Mouse (Mus musculus): Measurements from ENCODE around the gene Aldh1a7.
A peak's percentile ranks its signal among the peaks of the same experiment; 100 is the strongest.
"Not testable (repeated sequence)": the region's sequence is repeated elsewhere in the genome, so short reads cannot be mapped to it uniquely, and the experiment has no call there.

Aldh1a7 gene

GRCm38 (mm10) chr19:20727381-20727780, at the start of gene Aldh1a7:
Aldh1a7 (minus strand) TSS chr19:20727562.
- DNase-seq (ENCODE audit: low spot score): peak; percentile 3

DNA sequence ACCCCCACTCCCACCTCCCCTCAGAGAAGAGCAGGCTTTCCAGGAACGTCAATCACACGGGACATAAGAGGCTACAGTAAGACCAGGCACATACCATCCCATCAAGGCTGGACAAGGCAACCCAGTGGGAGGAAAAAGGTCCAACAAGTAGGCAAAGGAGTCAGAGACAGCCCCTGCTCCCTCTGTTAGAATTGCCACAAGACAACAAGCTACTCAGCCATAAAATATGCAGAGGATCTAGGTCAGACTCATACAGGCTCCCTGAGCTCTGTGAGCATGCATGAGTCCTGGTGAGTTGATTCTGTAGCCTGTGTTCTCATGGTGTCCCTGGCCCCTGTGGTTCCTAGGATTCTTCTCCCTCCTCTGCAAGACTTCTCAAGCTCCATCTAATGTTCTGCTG, 48.3 kb upstream of the Aldh1a7 start:
- no peak for DNase-seq (ENCODE audit: low spot score)

GRCm38 (mm10) chr19:20773941-20774340, 46.6 kb upstream of the Aldh1a7 start:
- no peak for DNase-seq (ENCODE audit: low spot score)

DNA sequence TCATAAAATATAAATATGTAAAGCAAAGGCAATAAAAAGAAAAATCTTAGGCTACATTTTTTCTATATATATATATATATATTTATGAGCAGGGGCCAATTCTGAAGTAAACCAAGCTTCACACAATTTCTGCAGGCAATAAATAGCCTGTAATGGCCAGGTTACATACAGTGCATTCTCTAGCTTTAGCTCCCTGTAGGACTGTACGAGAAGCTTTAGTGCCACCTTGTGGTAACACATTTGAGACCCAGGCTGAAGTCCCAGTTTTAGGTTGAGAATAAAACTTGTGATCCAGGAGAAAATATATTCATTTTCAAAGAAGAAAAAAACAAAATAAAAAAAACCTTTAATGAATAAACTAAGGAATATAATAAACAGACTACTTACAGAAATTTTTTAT, 36.9 kb upstream of the Aldh1a7 start:
- DNase-seq (ENCODE audit: low spot score): no peak

DNA sequence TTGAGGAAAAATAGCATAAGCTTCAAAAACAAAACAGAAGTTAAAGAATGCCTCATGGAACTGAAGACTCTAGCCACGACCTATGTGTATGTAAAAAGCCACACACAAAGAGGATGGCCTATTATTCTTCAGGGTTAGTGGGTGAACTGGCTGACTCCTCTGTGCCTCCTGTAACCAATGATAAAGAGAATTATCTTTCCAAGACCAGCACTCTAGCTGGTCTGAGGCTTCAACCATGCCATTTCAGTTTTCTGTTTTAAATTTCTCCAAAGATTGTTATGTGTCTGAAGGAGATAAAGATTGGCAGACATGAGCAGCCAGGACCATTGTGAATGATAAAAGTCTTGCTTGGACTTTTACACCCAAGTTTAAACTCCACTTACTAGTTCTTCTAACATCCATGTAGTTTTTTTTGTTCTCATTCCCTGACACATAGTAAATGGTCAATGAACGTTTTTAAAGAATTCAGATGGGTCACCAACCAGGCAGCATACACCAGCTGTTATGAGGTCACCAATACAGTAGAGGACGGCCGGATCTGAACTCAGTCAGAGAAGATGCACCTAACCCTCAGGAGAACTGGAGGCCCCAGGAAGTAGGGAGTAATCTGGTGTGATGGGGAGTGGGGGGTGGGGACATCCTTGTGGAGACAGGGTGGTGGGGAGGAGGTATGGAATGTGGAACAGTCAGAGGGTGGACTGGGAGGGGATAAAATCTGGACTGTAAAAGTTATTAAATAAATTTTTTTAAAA, 34.5 kb upstream of the Aldh1a7 start:
- DNase-seq (ENCODE audit: low spot score): no peak

GRCm38 (mm10) chr19:20761119-20761518, 33.8 kb upstream of the Aldh1a7 start:
- no peak for DNase-seq (ENCODE audit: low spot score)

- DNase-seq (ENCODE audit: low spot score): no peak
These were observed 17.3 kb upstream of the Aldh1a7 start for GRCm38 (mm10) chr19:20744630-20745029.

DNA sequence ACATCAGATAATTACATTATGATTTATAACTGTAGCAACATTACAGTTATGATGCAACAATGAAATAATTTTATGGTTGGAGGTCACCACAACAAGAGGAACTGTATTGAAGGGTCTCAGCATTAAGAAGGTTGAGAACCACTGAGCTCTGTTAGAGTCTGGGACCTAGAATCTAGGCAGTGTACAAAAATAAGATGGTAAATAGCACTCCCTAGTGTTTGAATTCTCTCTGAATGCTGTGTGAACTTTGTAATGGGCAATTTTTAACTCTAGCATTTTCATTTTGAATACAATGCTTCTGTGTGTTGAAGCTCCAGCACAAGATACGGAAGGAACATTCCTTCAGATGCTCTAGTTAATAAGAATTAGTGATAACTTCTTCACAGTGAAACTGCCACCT, 916 bp upstream of the Aldh1a7 start:
- no peak for DNase-seq (ENCODE audit: low spot score)

DNA sequence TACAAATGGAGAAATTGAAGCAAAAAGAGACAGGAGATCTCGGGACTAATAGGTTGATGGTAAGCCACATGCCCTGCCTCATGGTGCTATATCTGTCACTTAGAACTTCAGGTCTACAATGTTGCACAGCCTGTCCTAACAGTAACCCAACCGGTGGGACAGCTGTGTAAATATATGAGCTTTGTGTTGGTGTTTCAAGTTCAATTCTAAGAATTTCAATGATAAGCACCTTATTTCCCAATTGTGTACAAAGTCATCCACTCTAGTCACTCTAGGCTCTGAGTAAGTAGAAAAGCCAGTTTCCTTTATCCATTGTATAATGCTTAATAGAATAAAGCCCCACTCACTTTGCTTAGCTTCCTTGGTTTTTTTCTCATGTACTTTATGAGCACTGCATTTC, 4.4 kb downstream of the Aldh1a7 start:
- DNase-seq (ENCODE audit: low spot score): no peak

- DNase-seq (ENCODE audit: low spot score): no peak
These were observed 7.1 kb downstream of the Aldh1a7 start for GRCm38 (mm10) chr19:20720298-20720697.

DNA sequence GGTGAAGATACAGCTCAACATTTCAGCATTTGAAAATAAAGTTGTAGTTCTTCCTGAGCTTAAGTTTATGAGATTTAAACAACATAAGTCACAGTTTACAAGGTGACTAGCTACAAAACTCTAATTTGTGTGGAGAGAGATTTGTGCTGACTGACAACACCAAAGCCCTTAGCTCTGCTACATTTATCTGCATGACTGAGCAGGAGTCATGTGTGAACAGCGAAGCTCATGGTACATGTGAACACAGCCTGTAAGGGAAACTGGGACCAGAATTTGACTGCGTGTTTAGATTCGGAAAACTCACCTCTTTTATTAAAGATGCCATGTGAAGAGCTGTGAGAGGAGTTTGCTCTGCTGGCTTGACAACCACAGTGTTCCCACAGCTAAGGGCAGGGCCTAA, 11.7 kb downstream of the Aldh1a7 start:
- DNase-seq (ENCODE audit: low spot score): no peak

- no peak for DNase-seq (ENCODE audit: low spot score)
These were observed 12.3 kb downstream of the Aldh1a7 start for GRCm38 (mm10) chr19:20715093-20715492.

DNA sequence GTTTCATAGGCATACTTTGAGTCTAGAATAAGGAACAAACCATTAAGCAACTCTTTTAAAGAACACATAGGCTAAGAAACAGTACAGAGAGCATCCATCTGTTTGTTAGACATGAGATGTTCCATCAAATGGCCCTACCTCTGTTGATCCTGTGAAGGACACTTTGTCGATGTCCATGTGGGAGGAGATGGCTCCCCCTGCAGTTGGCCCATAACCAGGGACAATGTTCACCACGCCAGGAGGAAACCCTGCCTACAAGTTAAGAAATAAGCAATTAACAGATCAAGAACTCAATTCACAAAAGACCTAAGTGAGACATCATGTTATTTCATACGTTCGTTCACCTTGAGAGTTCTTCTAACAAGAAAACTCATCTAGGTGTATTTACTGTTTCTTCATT, 12.8 kb downstream of the Aldh1a7 start:
- no peak for DNase-seq (ENCODE audit: low spot score)

GRCm38 (mm10) chr19:20707159-20707558, 20.2 kb downstream of the Aldh1a7 start:
- DNase-seq (ENCODE audit: low spot score): no peak

GRCm38 (mm10) chr19:20706747-20707146, 20.6 kb downstream of the Aldh1a7 start:
- no peak for DNase-seq (ENCODE audit: low spot score)

DNA sequence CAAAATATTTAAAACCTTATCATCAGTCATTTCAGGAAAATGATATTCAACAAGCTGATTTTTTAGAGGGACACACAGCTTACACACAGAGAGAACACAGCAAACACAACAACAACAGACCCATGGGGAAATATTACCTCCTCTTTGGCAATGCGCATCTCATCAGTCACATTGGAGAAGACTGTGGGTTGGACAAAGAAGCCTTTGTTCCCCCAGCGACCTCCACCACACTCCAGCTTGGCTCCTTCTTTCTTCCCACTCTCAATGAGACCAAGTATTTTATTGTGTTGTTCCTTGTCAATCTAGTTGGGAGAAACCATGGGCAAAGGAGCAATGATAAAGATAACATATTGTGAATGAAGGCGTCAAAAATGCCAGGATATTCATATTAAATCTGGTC, 25.3 kb downstream of the Aldh1a7 start:
- DNase-seq (ENCODE audit: low spot score): no peak

DNA sequence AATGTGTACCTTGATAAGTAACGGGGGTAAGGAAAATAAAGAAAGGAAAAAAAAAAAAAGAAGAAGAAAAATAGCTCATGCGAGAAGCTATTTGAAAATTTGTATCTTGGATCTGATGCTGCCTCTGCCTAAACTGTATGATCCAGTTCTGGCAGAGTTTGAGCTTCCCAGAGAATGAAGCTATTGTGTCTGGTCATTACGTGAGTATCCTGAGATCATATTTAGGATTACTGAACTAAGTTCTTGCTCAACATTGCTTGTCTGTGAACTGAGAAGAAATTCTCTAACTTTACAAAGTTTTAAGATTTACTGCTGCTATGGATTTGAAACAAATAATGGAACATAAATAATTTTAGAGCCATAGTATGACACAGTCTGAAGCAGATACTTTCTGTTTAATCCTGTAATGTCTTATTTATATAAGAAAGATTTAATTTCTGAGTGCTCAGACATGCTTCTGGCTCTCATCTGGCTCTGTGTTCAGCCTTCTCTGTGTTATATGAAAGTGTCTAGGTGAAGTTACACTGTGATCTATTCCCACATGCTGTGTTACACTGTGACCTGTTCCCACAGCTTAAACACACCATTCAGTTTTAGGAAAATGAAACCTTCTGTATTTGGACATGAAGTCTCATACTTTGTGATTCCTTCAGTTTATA, 49.5 kb downstream of the Aldh1a7 start:
- DNase-seq (ENCODE audit: low spot score): no peak

GRCm38 (mm10) chr19:20654141-20654873, 73.1 kb downstream of the Aldh1a7 start:
- DNase-seq (ENCODE audit: low spot score): peak; percentile 80

GRCm38 (mm10) chr19:20653082-20653676, 74.2 kb downstream of the Aldh1a7 start:
- no peak for DNase-seq (ENCODE audit: low spot score)

- no peak for DNase-seq (ENCODE audit: low spot score)
These were observed 77.4 kb downstream of the Aldh1a7 start for GRCm38 (mm10) chr19:20650008-20650407.

DNA sequence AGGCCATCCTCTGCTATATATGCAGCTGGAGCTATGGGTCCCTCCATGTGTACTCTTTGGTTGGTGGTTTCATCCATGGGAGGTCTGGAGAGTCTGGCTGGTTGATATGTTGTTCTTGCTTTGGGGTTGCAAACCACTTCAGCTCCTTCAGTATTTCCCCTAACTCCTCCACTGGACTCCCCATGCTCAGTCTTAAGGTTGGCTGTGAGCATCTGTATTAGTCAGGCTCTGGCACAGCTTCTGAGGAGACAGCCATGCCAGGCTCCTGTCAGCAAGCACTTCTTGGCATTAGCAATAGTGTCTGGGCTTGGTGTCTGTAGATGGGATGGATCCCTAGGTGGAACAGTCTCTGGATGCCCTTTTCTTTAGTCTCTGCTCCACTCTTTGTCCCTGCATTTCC, 79.9 kb downstream of the Aldh1a7 start:
- DNase-seq (ENCODE audit: low spot score): not testable (repeated sequence)

GRCm38 (mm10) chr19:20644346-20644745, 83.0 kb downstream of the Aldh1a7 start:
- no peak for DNase-seq (ENCODE audit: low spot score)
